Mouse (Mus musculus): ENCODE measurements at regions not wholly inside any gene's neighbourhood (a gene's known extent, or its start where the extent isn't known, plus 50 kb on each side); places are given as distances from the start of the nearest gene placed in this dataset.

- DNase-seq (ENCODE audit: low read depth, low spot score) = no peak
These were observed 457.1 kb downstream of the Tmem38b start for GRCm38 (mm10) chr4:54282934-54283333.

- DNase-seq (ENCODE audit: low read depth, low spot score) = no peak
These were observed 488.0 kb downstream of the Tmem38b start for GRCm38 (mm10) chr4:54313804-54314203.

DNA sequence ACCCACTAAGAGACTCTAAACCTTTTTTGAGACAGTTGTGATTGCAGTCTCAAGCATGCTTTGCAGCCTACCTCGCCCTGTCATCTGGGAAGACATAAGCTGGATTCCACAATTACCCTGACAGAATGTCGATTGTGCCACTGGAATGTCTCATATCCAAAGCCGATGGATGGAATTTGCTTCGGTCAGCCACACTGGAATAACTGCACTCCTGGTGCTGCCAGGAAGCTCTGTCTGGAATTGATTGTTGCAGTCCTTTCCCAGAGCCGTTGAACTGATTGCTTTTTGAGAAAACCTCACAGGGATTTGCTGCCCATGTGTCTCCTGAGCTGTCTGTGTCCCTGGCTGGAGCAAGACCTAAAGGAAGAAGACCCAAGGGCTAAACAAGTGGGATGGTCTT, 499.0 kb downstream of the Tmem38b start:
- no peak for DNase-seq (ENCODE audit: low read depth, low spot score)

- DNase-seq (ENCODE audit: low read depth, low spot score) = peak; percentile 72
These were observed 502.4 kb downstream of the Tmem38b start for GRCm38 (mm10) chr4:54328273-54328672.

- DNase-seq (ENCODE audit: low read depth, low spot score) = no peak
These were observed 503.0 kb downstream of the Tmem38b start for GRCm38 (mm10) chr4:54328711-54329427.

DNA sequence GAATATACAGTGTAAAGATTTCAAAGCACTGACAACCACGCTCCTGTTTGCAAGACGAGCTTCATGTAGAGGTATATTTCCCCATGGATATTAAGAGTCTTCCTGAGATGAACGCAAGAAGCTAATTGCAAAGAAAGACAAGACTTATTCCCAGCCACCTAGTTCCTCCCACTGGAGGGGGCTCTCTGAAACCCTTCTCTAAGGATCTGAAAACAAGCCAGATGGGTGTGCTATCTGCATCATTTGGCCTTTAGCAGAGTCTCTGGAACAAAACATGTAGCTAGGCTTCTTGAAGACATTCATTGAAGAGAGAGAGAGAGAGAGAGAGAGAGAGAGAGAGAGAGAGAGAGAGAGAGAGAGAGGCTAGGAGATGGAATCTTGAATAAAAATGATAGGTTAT, 504.8 kb downstream of the Tmem38b start:
- DNase-seq (ENCODE audit: low read depth, low spot score) = no peak

GRCm38 (mm10) chr4:54331588-54332211, 505.9 kb downstream of the Tmem38b start:
- DNase-seq (ENCODE audit: low read depth, low spot score) = no peak

- DNase-seq (ENCODE audit: low read depth, low spot score) = no peak
These were observed 506.4 kb downstream of the Tmem38b start for GRCm38 (mm10) chr4:54332261-54332660.

- DNase-seq (ENCODE audit: low read depth, low spot score) = no peak
These were observed 512.7 kb downstream of the Tmem38b start for GRCm38 (mm10) chr4:54338556-54338955.

DNA sequence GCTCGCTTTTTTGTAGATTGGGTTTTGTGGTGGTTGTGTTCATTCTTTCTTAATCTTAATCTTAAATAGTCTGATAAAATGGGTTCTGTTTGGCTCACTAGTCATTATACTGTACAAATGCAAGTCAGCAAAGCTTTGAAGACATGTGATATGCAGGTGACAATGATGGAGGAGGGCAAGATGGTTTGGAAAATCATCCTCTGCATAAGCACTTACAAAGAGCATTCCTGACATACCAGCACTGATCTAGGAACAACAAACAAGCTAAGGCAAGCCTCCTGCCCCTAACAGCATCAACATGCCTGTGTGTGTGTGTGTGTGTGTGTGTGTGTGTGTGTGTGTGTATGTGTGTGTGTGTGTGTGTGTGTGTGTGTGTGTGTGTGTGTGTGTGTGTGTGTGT, 514.3 kb downstream of the Tmem38b start:
- no peak for DNase-seq (ENCODE audit: low read depth, low spot score)

- DNase-seq (ENCODE audit: low read depth, low spot score) = no peak
These were observed 528.0 kb downstream of the Tmem38b start for GRCm38 (mm10) chr4:54353657-54354390.

DNA sequence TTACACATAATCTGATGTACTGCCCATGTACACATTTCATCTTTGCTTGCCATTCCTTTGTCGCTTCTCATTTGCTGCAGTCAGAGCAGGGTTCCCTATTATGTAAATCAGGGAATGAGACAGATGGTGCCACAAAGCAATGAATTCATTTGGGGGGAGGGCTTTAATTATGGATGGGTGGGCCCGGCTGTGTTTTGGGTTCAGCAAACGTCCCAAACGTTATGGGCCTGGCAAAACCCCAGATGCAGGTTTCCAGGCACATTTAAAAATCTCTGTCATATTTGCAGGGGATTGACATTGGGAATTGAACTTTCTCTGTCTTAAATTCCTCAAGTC, 528.5 kb downstream of the Tmem38b start:
- DNase-seq (ENCODE audit: low read depth, low spot score) = peak; percentile 61

DNA sequence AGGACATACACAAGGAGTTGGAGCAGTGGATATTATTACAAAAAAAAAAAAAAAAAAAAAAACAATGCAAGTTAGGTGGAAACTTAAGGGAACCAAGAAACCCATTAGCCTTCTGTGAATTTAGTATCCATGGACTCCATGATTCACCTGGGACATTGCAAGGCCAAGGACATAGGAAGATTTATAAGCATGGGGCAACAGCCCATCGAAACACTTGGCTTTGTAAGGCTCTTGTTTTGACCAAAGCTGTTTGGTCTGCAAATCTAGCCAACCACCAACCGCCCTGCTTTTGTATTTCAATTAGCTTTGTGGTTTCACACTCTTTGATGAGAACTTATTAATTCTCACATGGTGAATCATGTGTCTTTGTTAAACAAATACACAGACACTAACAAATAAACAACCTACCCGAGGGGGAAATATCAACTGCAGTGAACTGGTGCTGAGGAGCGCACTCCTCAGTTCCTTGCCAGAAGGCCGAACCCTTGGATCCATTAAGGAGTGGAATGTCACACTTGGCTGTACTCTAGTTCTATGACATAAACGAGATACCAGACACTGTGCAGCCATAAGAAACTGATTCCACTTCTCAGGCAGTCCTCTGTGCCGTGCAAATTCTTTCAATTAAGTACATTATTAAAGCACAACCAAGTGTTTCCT, 529.7 kb downstream of the Tmem38b start:
- no peak for DNase-seq (ENCODE audit: low read depth, low spot score)

- DNase-seq (ENCODE audit: low read depth, low spot score) = no peak
These were observed 530.2 kb downstream of the Tmem38b start for GRCm38 (mm10) chr4:54356041-54356427.

GRCm38 (mm10) chr4:54370909-54371308, 545.1 kb downstream of the Tmem38b start:
- DNase-seq (ENCODE audit: low read depth, low spot score) = no peak

DNA sequence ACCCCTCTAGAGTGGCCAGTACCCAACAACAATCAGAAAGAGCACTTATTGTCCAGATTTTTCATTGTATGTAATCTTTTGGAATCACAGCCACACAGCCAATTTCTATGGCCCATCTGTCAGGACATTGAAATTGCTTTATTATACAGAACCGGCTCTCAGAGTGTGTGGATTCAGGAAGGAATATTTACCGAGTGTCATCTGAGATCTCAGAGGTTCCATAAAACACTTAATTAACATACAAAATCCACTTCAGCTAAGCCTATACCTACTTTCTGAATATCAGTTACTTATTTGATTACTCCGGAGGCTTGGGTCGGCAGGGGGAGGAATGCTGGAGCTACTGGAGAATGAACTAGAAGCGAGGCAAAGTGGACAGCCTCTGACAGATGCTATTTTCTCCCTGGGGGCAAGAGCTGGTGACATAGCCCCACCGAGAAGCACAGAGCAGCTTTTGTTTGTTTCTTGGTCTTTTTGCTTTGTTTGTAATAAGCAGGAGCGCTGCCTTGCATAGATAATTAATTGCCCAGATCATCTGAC, 545.6 kb downstream of the Tmem38b start:
- no peak for DNase-seq (ENCODE audit: low read depth, low spot score)

DNA sequence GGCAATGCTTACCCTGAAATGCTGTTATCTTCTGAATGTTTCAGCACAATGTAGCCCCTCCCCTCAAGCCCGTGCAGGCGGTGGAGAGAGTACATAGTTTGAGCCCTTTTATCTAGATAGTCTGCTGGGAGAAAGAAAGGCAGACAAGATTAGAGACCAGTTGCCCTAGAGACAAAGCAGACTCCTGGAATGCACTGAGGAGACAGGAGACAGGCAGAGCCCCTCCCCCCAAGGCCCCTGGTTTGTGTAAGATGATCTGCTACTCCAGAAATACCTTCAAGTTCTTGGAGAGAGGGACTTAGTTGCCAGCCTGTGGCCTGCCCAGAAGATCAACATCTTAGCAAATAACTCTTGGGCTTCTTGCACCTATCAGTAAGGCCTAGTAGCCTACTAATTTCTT, 547.8 kb downstream of the Tmem38b start:
- DNase-seq (ENCODE audit: low read depth, low spot score) = no peak

DNA sequence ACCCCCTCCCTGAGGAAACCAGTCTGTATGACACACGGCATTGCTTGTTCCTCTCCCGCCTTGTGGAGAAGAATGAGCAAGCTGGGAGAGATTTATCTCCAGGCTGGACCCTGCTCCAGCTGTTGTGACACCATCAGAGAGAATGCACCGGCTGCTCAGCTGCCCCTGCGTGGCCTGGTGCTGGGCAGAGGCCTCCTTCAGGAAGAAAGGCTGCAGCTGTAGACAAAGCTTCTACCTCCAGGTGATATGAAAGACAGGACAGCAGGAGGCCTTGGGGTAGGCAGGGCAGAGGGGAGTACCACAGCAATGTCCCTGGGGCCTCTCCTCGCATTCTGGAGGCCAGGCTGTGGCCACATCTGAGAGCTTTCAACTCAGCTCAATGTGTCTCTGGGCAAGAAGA, 548.6 kb downstream of the Tmem38b start:
- no peak for DNase-seq (ENCODE audit: low read depth, low spot score)

- DNase-seq (ENCODE audit: low read depth, low spot score) = no peak
These were observed 557.4 kb upstream of the Zfp462 start for GRCm38 (mm10) chr4:54387460-54387859.

GRCm38 (mm10) chr4:54391536-54392208, 553.2 kb upstream of the Zfp462 start:
- DNase-seq (ENCODE audit: low read depth, low spot score) = no peak

DNA sequence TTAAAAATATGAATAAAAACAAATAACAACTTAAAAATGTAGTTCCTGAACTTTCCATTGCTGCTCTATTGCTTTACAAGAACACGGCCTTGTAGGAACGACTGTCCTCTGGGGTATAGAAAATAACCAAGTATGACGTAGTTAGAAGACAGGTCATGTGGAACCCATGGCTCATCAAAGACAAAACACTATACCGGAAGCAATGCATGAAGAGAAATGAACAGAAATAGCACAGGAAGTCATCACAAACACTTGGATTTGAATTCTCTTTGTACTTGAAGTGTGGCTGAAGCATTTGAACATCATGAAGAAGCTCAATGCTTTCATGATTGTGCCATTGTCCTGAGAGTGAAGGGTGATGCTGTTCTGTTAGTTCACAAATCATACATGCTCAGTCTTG, 538.7 kb upstream of the Zfp462 start:
- DNase-seq (ENCODE audit: low read depth, low spot score) = no peak

DNA sequence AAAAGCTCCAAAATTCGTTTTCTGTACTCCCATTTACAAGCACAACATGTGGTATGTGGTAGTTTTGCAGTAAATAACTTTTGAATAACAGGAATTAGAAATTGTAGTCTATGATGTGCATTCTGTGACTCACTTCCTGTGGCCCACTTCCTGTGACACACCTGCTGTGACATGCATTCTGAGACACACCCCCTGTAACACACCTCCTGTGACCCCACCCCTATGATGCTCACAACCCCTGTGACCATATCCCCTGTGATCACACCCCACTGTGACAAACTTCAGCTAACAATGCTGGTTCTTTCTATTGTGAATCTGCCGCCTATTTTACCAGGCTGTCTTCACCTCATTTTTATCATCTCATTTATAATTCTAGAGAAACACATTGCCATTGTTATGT, 536.9 kb upstream of the Zfp462 start:
- no peak for DNase-seq (ENCODE audit: low read depth, low spot score)

Measured in brain, embryonic 18.5 days (tissue).